In the genomic region with DNA sequence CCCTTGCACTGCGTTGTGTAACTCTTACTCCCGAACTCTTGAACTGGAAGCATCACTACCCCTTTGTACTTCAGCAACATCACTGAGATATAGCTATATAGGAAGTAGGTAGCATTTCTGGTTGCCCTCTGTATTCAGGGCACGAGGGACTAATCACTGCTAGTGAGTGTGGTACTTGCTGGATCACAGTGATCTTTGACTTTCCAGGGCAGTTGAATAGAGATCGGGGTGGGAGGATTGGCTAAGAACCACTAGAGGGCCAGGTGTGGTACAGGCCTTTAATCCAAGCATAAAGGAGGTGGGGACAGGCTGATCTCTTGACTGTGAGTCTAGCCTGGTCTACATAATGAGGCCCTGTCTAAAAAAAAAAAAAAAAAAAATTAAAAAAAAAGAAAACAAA, we compare ENCODE assay signal across 11 mouse cellular contexts. TPM values are rescaled to one million over a fixed set of nuclear protein-coding genes. Genes with fewer than 3 reads are reported as not detected.
DNase-seq lines count a peak whose midpoint lies in the region; ATAC-seq and TF ChIP-seq lines count a peak whose summit lies in the region.
"Had no signal": no experiment of that assay in that cellular context is flagged by ENCODE, and none has a peak within 500 bp of the region (broad histone marks: within the 10 kb centered on the region; RNA-seq: fewer than 3 reads in every experiment).

No protein-coding gene starts in this region.

- H3K4me3 ChIP-seq in heart, embryonic 13.5 days: no peak overlapping the region
- H3K4me3 ChIP-seq in liver, adult 2 months (ENCODE audit: insufficient read depth, low read depth, low read length): no peak overlapping the region
- H3K4me3 ChIP-seq in liver, embryonic 12.5 days: no peak overlapping the region
- H3K4me3 ChIP-seq in ES-Bruce4 (ENCODE audit: low read depth, low read length): no peak overlapping the region
- H3K4me3 ChIP-seq in small intestine, adult 2 months (ENCODE audit: low read depth, low read length): no peak overlapping the region
- H3K4me3 ChIP-seq: hindbrain, embryonic 15.5 days; limb, embryonic 12.5 days had no signal

- TF ChIP-seq EP300 in ES-Bruce4 (IDR thresholded peaks at IDR 0.05; ENCODE audit: insufficient read depth, low read depth, low read length): no peak

- TF ChIP-seq POLR2A in liver, adult 2 months (IDR thresholded peaks at IDR 0.05; ENCODE audit: extremely low read depth, insufficient read depth, low read length): no peak
- no peak for TF ChIP-seq POLR2A in ES-Bruce4 (IDR thresholded peaks at IDR 0.05; ENCODE audit: insufficient read depth, low read length)
- TF ChIP-seq POLR2A in small intestine, adult 2 months (IDR thresholded peaks at IDR 0.05; ENCODE audit: low read depth, low read length): no peak

- H3K4me1 ChIP-seq in heart, embryonic 13.5 days: peaks cover 76% of the 10 kb centered on the region
- peaks cover 17% of the 10 kb centered on the region for H3K4me1 ChIP-seq in liver, adult 2 months (ENCODE audit: control insufficient read depth, insufficient read depth, low read length)
- peaks cover 83% of the 10 kb centered on the region for H3K4me1 ChIP-seq in liver, embryonic 12.5 days
- no peaks in the 10 kb centered on the region for H3K4me1 ChIP-seq in ES-Bruce4 (ENCODE audit: control insufficient read depth, insufficient read depth, low read length)
- H3K4me1 ChIP-seq in small intestine, adult 2 months (ENCODE audit: control insufficient read depth, insufficient read depth, insufficient read length, low read length): peaks cover 17% of the 10 kb centered on the region

- H3K27ac ChIP-seq in heart, embryonic 13.5 days (replicated peaks): peak overlapping the region; percentile 66; the same call in 1 of the 2 replicates
- H3K27ac ChIP-seq in liver, adult 2 months (replicated peaks; ENCODE audit: insufficient read depth, low read depth, low read length): no peak overlapping the region; the same call in 1 of the 2 replicates
- no peak overlapping the region for H3K27ac ChIP-seq in liver, embryonic 12.5 days
- H3K27ac ChIP-seq in ES-Bruce4 (ENCODE audit: insufficient read depth, low read length): peak overlapping the region; percentile 52
- peak overlapping the region; percentile 58; the same call in 1 of the 2 replicates for H3K27ac ChIP-seq in small intestine, adult 2 months (ENCODE audit: insufficient read depth, low read depth, low read length)
- H3K27ac ChIP-seq: hindbrain, embryonic 15.5 days; limb, embryonic 12.5 days had no signal

- H3K36me3 ChIP-seq in heart, embryonic 13.5 days: peaks cover 34% of the 10 kb centered on the region
- peaks cover 2% of the 10 kb centered on the region; the same call in 1 of the 2 replicates for H3K36me3 ChIP-seq in liver, adult 2 months (ENCODE audit: control insufficient read depth, insufficient read depth, low read length)
- peaks cover 30% of the 10 kb centered on the region for H3K36me3 ChIP-seq in liver, embryonic 12.5 days
- H3K36me3 ChIP-seq in ES-Bruce4 (ENCODE audit: control insufficient read depth, insufficient read depth, low read length, poor library complexity, severe bottlenecking): peaks cover 13% of the 10 kb centered on the region
- peaks cover 9% of the 10 kb centered on the region; the same call in 1 of the 2 replicates for H3K36me3 ChIP-seq in small intestine, adult 2 months (ENCODE audit: control insufficient read depth, insufficient read depth, low read length)

- peaks cover 16% of the 10 kb centered on the region for H3K79me2 ChIP-seq in liver, adult 2 months (ENCODE audit: control insufficient read depth, insufficient read depth, low read length)

- no peak for ATAC-seq in heart, embryonic 13.5 days (ENCODE audit: extremely low read depth, insufficient number of reproducible peaks, low FRiP score, low TSS enrichment)
- ATAC-seq in liver, embryonic 12.5 days: no peak

- H3K9me3 ChIP-seq in heart, embryonic 13.5 days: no peaks in the 10 kb centered on the region
- H3K9me3 ChIP-seq in liver, embryonic 12.5 days (replicated peaks): no peaks in the 10 kb centered on the region
- H3K9me3 ChIP-seq in ES-Bruce4 (replicated peaks; ENCODE audit: control insufficient read depth, insufficient read depth, low read length, poor library complexity, severe bottlenecking): no peaks in the 10 kb centered on the region
- H3K9me3 ChIP-seq: hindbrain, embryonic 15.5 days; limb, embryonic 12.5 days had no signal

- no peaks in the 10 kb centered on the region for H3K27me3 ChIP-seq in heart, embryonic 13.5 days (replicated peaks)
- H3K27me3 ChIP-seq in liver, adult 2 months (ENCODE audit: control insufficient read depth, insufficient read depth, low read length): no peaks in the 10 kb centered on the region
- H3K27me3 ChIP-seq in liver, embryonic 12.5 days (replicated peaks): no peaks in the 10 kb centered on the region
- no peaks in the 10 kb centered on the region for H3K27me3 ChIP-seq in ES-Bruce4 (ENCODE audit: control insufficient read depth, insufficient read depth, low read length, poor library complexity, severe bottlenecking)
- H3K27me3 ChIP-seq in small intestine, adult 2 months (ENCODE audit: control insufficient read depth, insufficient read depth, low read length): no peaks in the 10 kb centered on the region
- H3K27me3 ChIP-seq: hindbrain, embryonic 15.5 days; limb, embryonic 12.5 days had no signal

- no peak overlapping the region for H3K9ac ChIP-seq in heart, embryonic 13.5 days
- H3K9ac ChIP-seq in liver, adult 2 months (ENCODE audit: low read depth, low read length): no peak overlapping the region
- H3K9ac ChIP-seq in liver, embryonic 12.5 days: no peak overlapping the region
- H3K9ac ChIP-seq in ES-Bruce4 (ENCODE audit: low read depth, poor library complexity, severe bottlenecking): no peak overlapping the region
- H3K9ac ChIP-seq: hindbrain, embryonic 15.5 days; limb, embryonic 12.5 days had no signal

- H3K4me2 ChIP-seq in heart, embryonic 13.5 days: peak overlapping the region; percentile 6; the same call in 1 of the 2 replicates
- no peak overlapping the region for H3K4me2 ChIP-seq in liver, embryonic 12.5 days
- H3K4me2 ChIP-seq: hindbrain, embryonic 15.5 days; limb, embryonic 12.5 days had no signal

- no peak for DNase-seq in heart, adult 11 months
- DNase-seq in liver, adult 2 months (ENCODE audit: extremely low read depth, low read depth, low spot score): peak; percentile 45
- DNase-seq in adipocyte (ENCODE audit: low spot score): no peak

- no peak; the same call in 1 of the 2 replicates for TF ChIP-seq CTCF in liver, adult 2 months (IDR thresholded peaks at IDR 0.05; ENCODE audit: low read depth, low read length)
- TF ChIP-seq CTCF in ES-Bruce4 (IDR thresholded peaks at IDR 0.05; ENCODE audit: low read depth, low read length): no peak
- no peak for TF ChIP-seq CTCF in small intestine, adult 2 months (IDR thresholded peaks at IDR 0.05; ENCODE audit: extremely low read depth, insufficient read length, insufficient replicate concordance, low read depth, low read length)

- 78% methylated on average over 4 of the region's 4 CpGs for WGBS in heart, embryonic 13.5 days
- WGBS in liver, adult 2 months: 54% methylated on average over 4 of the region's 4 CpGs
- 81% methylated on average over 4 of the region's 4 CpGs for WGBS in liver, embryonic 12.5 days (ENCODE audit: insufficient replicate concordance)
- 55% methylated on average over 4 of the region's 4 CpGs for WGBS in small intestine, adult 2 months

RNA-seq across cellular contexts. Expression of a gene that starts 2.1 kb away (rescaled TPM):
- polyA plus RNA-seq in heart, embryonic 13.5 days (2015; fragmentation: Nextera tagmentation; extraction: Ambion mirVana): 8.6 and 9.0 TPM in 2 replicates
- 8.0 and 9.0 TPM in 2 replicates for total RNA-seq in liver, adult 2 months (2014; rRNA removed)
- 4.6 and 6.9 TPM in 2 replicates for polyA plus RNA-seq in liver, adult 2 months (2012; rRNA removed)
- polyA plus RNA-seq in liver, embryonic 12.5 days (2016; fragmentation: Nextera tagmentation; extraction: Ambion mirVana): 2.5 and 4.0 TPM in 2 replicates
- polyA plus RNA-seq in ES-Bruce4 (2011; ENCODE audit: insufficient read depth, insufficient read length, low read depth, missing spikeins): 25.0 and 29.3 TPM in 2 replicates
- polyA plus RNA-seq in small intestine, adult 2 months (2012; rRNA removed): 5.4 and 13.9 TPM in 2 replicates

RNA-seq across cellular contexts. Expression of a gene that starts 4.6 kb away (rescaled TPM):
- polyA plus RNA-seq in heart, embryonic 13.5 days (2015; fragmentation: Nextera tagmentation; extraction: Ambion mirVana): 79.5 and 82.1 TPM in 2 replicates
- total RNA-seq in liver, adult 2 months (2014; rRNA removed): 5.2 and 6.4 TPM in 2 replicates
- polyA plus RNA-seq in liver, adult 2 months (2012; rRNA removed): 21.7 and 36.9 TPM in 2 replicates
- 26.3 and 27.5 TPM in 2 replicates for polyA plus RNA-seq in liver, embryonic 12.5 days (2016; fragmentation: Nextera tagmentation; extraction: Ambion mirVana)
- polyA plus RNA-seq in ES-Bruce4 (2011; ENCODE audit: insufficient read depth, insufficient read length, low read depth, missing spikeins): 39.5 and 41.6 TPM in 2 replicates
- polyA plus RNA-seq in small intestine, adult 2 months (2012; rRNA removed): 33.5 and 84.4 TPM in 2 replicates

RNA-seq across cellular contexts. Expression of a gene that starts 22.3 kb away (rescaled TPM):
- polyA plus RNA-seq in heart, embryonic 13.5 days (2015; fragmentation: Nextera tagmentation; extraction: Ambion mirVana): 28.4 and 31.3 TPM in 2 replicates
- 1.8 and 2.2 TPM in 2 replicates for total RNA-seq in liver, adult 2 months (2014; rRNA removed)
- 3.3 and 4.7 TPM in 2 replicates for polyA plus RNA-seq in liver, adult 2 months (2012; rRNA removed)
- 32.0 and 34.8 TPM in 2 replicates for polyA plus RNA-seq in liver, embryonic 12.5 days (2016; fragmentation: Nextera tagmentation; extraction: Ambion mirVana)
- 17.1 and 24.7 TPM in 2 replicates for polyA plus RNA-seq in ES-Bruce4 (2011; ENCODE audit: insufficient read depth, insufficient read length, low read depth, missing spikeins)
- polyA plus RNA-seq in small intestine, adult 2 months (2012; rRNA removed): 11.8 and 12.8 TPM in 2 replicates

RNA-seq across cellular contexts. Expression of a gene that starts 27.3 kb away (rescaled TPM):
- 0.47 and 0.67 TPM in 2 replicates for polyA plus RNA-seq in heart, embryonic 13.5 days (2015; fragmentation: Nextera tagmentation; extraction: Ambion mirVana)
- total RNA-seq in liver, adult 2 months (2014; rRNA removed): not detected in 2 replicates
- polyA plus RNA-seq in liver, adult 2 months (2012; rRNA removed): 0.05 TPM in 1 of 2 replicates, not detected in the other
- polyA plus RNA-seq in liver, embryonic 12.5 days (2016; fragmentation: Nextera tagmentation; extraction: Ambion mirVana): 0.44 and 0.46 TPM in 2 replicates
- not detected in 2 replicates for polyA plus RNA-seq in ES-Bruce4 (2011; ENCODE audit: insufficient read depth, insufficient read length, low read depth, missing spikeins)
- 1.1 and 1.7 TPM in 2 replicates for polyA plus RNA-seq in small intestine, adult 2 months (2012; rRNA removed)
- total RNA-seq: adrenal gland, postnatal 25 days had no signal

RNA-seq across cellular contexts. Expression of a gene that starts 29.5 kb away (rescaled TPM):
- polyA plus RNA-seq in heart, embryonic 13.5 days (2015; fragmentation: Nextera tagmentation; extraction: Ambion mirVana): 0.41 and 0.60 TPM in 2 replicates
- 0.13 TPM in 1 of 2 replicates, not detected in the other for total RNA-seq in liver, adult 2 months (2014; rRNA removed)
- polyA plus RNA-seq in liver, adult 2 months (2012; rRNA removed): 0.05 and 0.10 TPM in 2 replicates
- polyA plus RNA-seq in liver, embryonic 12.5 days (2016; fragmentation: Nextera tagmentation; extraction: Ambion mirVana): 0.14 TPM in 1 of 2 replicates, not detected in the other
- not detected in 2 replicates for polyA plus RNA-seq in ES-Bruce4 (2011; ENCODE audit: insufficient read depth, insufficient read length, low read depth, missing spikeins)
- polyA plus RNA-seq in small intestine, adult 2 months (2012; rRNA removed): 0.29 and 0.38 TPM in 2 replicates
- polyA plus RNA-seq: forebrain, embryonic 11.5 days had no signal

Comparison
In these comparisons a context has a peak if more than half of its experiments do, and no peak if none do; other contexts are left out.
1. H3K27ac ChIP-seq: peak in heart, embryonic 13.5 days (single experiment), ES-Bruce4 (single experiment) and small intestine, adult 2 months (single experiment); none in liver, adult 2 months (single experiment) and liver, embryonic 12.5 days (single experiment).